Mouse (Mus musculus) kidney, embryonic 15.5 days (tissue): ENCODE results near the gene Hrc. TPM values are rescaled to one million over a fixed set of nuclear protein-coding genes. Genes with fewer than 3 reads are reported as not detected.
"Not testable (repeated sequence)": the region's sequence is repeated elsewhere in the genome, so short reads cannot be mapped to it uniquely, and the experiment has no call there.

ENCODE experiments used
- ATAC-seq: fragments of 200-750 bp; cut with Nextera tagmentation; replicated peaks from 2 replicates; pipeline ENCODE4 v1.8.0; 2017; ENCODE audit warnings: moderate TSS enrichment; ENCODE audit not compliant: low FRiP score
- H3K27ac ChIP-seq: fragments of 300-500 bp; sonication (generic); 2 replicates; pipeline ENCODE4 v1.5.1; 2015; ENCODE audit warnings: mild to moderate bottlenecking, inconsistent platforms
- H3K27me3 ChIP-seq: fragments of 300-500 bp; sonication (generic); 2 replicates; pipeline ENCODE4 v1.6.1; 2015; ENCODE audit warnings: inconsistent platforms
- H3K36me3 ChIP-seq: fragments of 300-500 bp; sonication (generic); 2 replicates; pipeline ENCODE4 v1.6.1; 2015; ENCODE audit warnings: inconsistent platforms
- H3K4me1 ChIP-seq: fragments of 300-500 bp; sonication (generic); 2 replicates; pipeline ENCODE4 v1.6.1; 2015; ENCODE audit warnings: inconsistent platforms
- H3K4me2 ChIP-seq: fragments of 300-500 bp; sonication (generic); 2 replicates; pipeline ENCODE4 v1.6.1; 2015; ENCODE audit warnings: moderate library complexity, mild to moderate bottlenecking, inconsistent platforms
- H3K4me3 ChIP-seq: fragments of 300-500 bp; sonication (generic); replicated peaks from 2 replicates; pipeline ENCODE4 v1.5.1; 2015; ENCODE audit warnings: mild to moderate bottlenecking, inconsistent platforms
- H3K9ac ChIP-seq: fragments of 300-500 bp; sonication (generic); 2 replicates; pipeline ENCODE4 v1.6.1; 2015; ENCODE audit warnings: mild to moderate bottlenecking, inconsistent platforms
- H3K9me3 ChIP-seq: fragments of 300-500 bp; sonication (generic); replicated peaks from 2 replicates; pipeline ENCODE4 v1.6.1; 2016; ENCODE audit warnings: inconsistent platforms
- WGBS: fragments of 180-500 bp; shearing (Covaris S2); methylation state at CpG from one replicate; pipeline ENCODE4 v1.1.7; 2015; ENCODE audit warnings: mixed read lengths; 5-methylcytosine and 5-hydroxymethylcytosine counted together
- polyA plus RNA-seq: library from polyadenylated mRNA; unstranded; fragments of >200 nt; fragmentation: Nextera tagmentation; extraction: Ambion mirVana; gene quantifications from 2 replicates; pipeline ENCODE4 v1.2.1, GENCODE M21; 2015

The Hrc gene
- polyA plus RNA-seq, 1 experiment from 2014 or later = 2.1 TPM

DNA sequence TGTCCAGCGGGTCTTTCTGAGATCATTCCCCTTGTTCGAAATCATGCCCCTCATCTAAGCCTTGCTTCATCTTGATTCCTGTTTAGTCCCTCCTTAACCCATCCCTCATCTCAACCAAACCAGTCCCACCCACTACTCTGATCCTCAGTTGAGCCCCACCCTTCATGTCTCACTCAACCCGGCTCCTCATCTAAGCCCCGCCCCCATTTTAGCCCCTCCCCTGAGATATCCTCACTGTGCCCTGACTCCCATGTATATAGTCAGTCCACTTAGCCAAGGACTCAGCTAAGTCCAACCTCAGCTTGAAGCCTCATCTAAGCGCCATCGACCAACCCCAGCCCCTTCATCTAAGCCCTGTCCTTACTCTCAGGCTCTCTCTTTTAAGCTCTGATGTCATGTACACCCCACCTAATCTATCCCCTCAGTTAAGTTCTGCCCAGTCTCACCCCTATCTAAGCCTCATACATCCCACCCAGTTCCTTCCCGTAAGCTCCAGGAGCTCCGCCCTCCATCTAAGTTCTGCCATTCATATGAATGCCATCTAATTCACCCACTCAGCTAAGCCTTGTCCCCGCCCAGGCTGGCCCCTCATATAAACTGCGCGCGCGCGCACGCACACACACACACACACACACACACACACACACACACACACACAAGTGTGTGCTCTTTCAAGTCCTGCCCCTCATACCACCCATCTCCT lies 20.4 kb downstream of the Hrc start:
- WGBS = 76% methylated on average over 15 of the region's 15 CpGs
- no peak overlapping the region for H3K27ac ChIP-seq
- H3K36me3 ChIP-seq = no peaks in the 10 kb centered on the region
- peaks cover 8% of the 10 kb centered on the region for H3K4me1 ChIP-seq
- H3K4me3 ChIP-seq = no peak overlapping the region
- peak overlapping the region; percentile 28; the same call in 1 of the 2 replicates for H3K4me2 ChIP-seq
- H3K9ac ChIP-seq = no peak overlapping the region
- no peak for ATAC-seq
- no peaks in the 10 kb centered on the region for H3K9me3 ChIP-seq
- peaks cover 13% of the 10 kb centered on the region for H3K27me3 ChIP-seq

DNA sequence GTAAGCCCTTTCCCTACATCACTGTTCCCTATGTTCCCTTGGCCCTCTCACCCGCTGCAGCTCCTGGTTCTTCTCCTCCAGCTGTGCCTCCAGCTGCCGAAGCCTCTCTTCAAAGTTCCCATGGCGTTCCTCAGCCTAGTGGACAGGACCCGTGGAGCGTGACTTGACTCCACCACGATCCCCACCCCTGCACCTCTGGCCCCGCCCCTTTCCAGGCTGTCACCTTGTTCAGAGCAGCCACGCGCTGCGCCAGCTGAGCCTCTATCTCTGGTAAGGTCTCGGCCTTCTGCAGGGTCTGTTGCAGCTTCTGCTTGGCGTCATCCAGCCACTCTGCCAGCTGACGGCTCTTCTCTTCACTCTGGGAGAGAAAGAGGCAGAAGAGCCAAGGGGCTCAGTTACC lies 21.0 kb downstream of the Hrc start:
- ATAC-seq = 0 out of 2 replicates have a peak, but pooled peaks have one; percentile 26
- H3K4me2 ChIP-seq = peak overlapping the region; percentile 28; the same call in 1 of the 2 replicates
- WGBS = 37% methylated on average over 13 of the region's 13 CpGs

GRCm38 (mm10) chr7:45359081-45359480 lies 24.0 kb downstream of the Hrc start:
- not testable (repeated sequence) for H3K9ac ChIP-seq, H3K4me3 ChIP-seq
- WGBS = 62% methylated on average over 11 of the region's 11 CpGs

More for the DNA sequence above, 21.0 kb downstream of the Hrc start:
- H3K4me1 ChIP-seq = peaks cover 10% of the 10 kb centered on the region
- no peaks in the 10 kb centered on the region for H3K36me3 ChIP-seq
- no peak overlapping the region for H3K27ac ChIP-seq
- H3K4me3 ChIP-seq = no peak overlapping the region
- peaks cover 19% of the 10 kb centered on the region for H3K27me3 ChIP-seq
- no peaks in the 10 kb centered on the region for H3K9me3 ChIP-seq
- H3K9ac ChIP-seq = no peak overlapping the region

GRCm38 (mm10) chr7:45360404-45361125 lies 25.5 kb downstream of the Hrc start:
- Histone ChIP-seq H3K27ac (no peak overlapping the region), H3K9me3 (no peaks in the 10 kb centered on the region), H3K4me2 (peak overlapping the region; percentile 63), H3K9ac (no peak overlapping the region), H3K36me3 (no peaks in the 10 kb centered on the region), H3K4me3 (peak overlapping the region; percentile 43), H3K27me3 (peaks cover 62% of the 10 kb centered on the region), H3K4me1 (peaks cover 27% of the 10 kb centered on the region)
- 47% methylated on average over 18 of the region's 18 CpGs for WGBS
- ATAC-seq = peak; percentile 9; the same call in 1 of the 2 replicates

More at GRCm38 (mm10) chr7:45359081-45359480, 24.0 kb downstream of the Hrc start:
- not testable (repeated sequence) for H3K36me3 ChIP-seq, H3K27ac ChIP-seq, H3K4me2 ChIP-seq, ATAC-seq, H3K9me3 ChIP-seq
- peaks cover 26% of the 10 kb centered on the region for H3K4me1 ChIP-seq
- peaks cover 49% of the 10 kb centered on the region for H3K27me3 ChIP-seq

- peak; percentile 85 for ATAC-seq
- peaks cover 70% of the 10 kb centered on the region for H3K27me3 ChIP-seq
- no peak overlapping the region for H3K27ac ChIP-seq
- H3K9ac ChIP-seq = peak overlapping the region; percentile 31
- H3K4me1 ChIP-seq = peaks cover 27% of the 10 kb centered on the region
- H3K4me3 ChIP-seq = peak overlapping the region; percentile 43
- WGBS = under 1% methylated on average over 43 of the region's 43 CpGs
- H3K4me2 ChIP-seq = peak overlapping the region; percentile 63
- H3K9me3 ChIP-seq = no peaks in the 10 kb centered on the region
- H3K36me3 ChIP-seq = no peaks in the 10 kb centered on the region
These were observed 26.2 kb downstream of the Hrc start for GRCm38 (mm10) chr7:45361243-45361804.

DNA sequence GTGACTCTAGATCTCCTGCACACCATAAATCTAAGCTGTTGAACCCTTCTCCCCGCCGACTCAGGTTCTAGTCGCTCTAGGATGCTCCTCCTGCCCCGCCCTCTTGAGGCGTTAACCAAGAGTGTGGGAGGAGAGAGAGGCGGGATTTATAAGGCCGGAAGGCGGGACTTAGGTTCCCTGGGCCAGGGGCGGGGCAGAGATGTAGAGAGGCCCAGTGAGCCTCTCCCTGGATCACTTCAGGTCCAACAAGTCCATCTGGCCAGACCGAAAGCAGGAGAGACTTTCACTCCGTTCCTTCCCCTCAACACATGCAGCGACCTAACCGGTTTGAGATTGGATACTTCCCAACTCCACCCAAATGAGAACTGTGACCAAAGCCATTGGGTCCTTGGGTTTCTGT lies 27.7 kb downstream of the Hrc start:
- ATAC-seq = no peak

GRCm38 (mm10) chr7:45363983-45364382 lies 28.9 kb downstream of the Hrc start:
- no peaks in the 10 kb centered on the region for H3K36me3 ChIP-seq
- 71% methylated on average over 2 of the region's 2 CpGs for WGBS
- peaks cover 42% of the 10 kb centered on the region for H3K4me1 ChIP-seq
- no peaks in the 10 kb centered on the region for H3K9me3 ChIP-seq
- H3K27ac ChIP-seq = no peak overlapping the region
- H3K9ac ChIP-seq = no peak overlapping the region
- H3K27me3 ChIP-seq = peaks cover 85% of the 10 kb centered on the region
- H3K4me3 ChIP-seq = no peak overlapping the region
- ATAC-seq = no peak
- H3K4me2 ChIP-seq = no peak overlapping the region

More for the DNA sequence above, 27.7 kb downstream of the Hrc start:
- Histone ChIP-seq H3K36me3 (no peaks in the 10 kb centered on the region), H3K27ac (no peak overlapping the region), H3K27me3 (peaks cover 73% of the 10 kb centered on the region), H3K9ac (no peak overlapping the region), H3K4me3 (no peak overlapping the region), H3K4me2 (0 out of 2 replicates have a peak overlapping the region, but pooled peaks have one; percentile 8), H3K4me1 (peaks cover 35% of the 10 kb centered on the region), H3K9me3 (no peaks in the 10 kb centered on the region)
- WGBS = 6% methylated on average over 13 of the region's 13 CpGs

- H3K9me3 ChIP-seq = no peaks in the 10 kb centered on the region
- peak overlapping the region; percentile 62 for H3K4me3 ChIP-seq
- H3K36me3 ChIP-seq = no peaks in the 10 kb centered on the region
- 3% methylated on average over 35 of the region's 35 CpGs for WGBS
- H3K4me2 ChIP-seq = peak overlapping the region; percentile 99
- no peak for ATAC-seq
- H3K9ac ChIP-seq = peak overlapping the region; percentile 47
- peaks cover 55% of the 10 kb centered on the region for H3K4me1 ChIP-seq
- H3K27ac ChIP-seq = no peak overlapping the region
- H3K27me3 ChIP-seq = peaks cover 80% of the 10 kb centered on the region
These were observed 30.9 kb downstream of the Hrc start for GRCm38 (mm10) chr7:45365742-45366651.

- Histone ChIP-seq H3K9ac (peak within 1 kb of the TSS; percentile 47), H3K4me3 (peak within 1 kb of the TSS; percentile 62), H3K4me1 (peaks cover 51% of the 10 kb centered on the region), H3K27me3 (peaks cover 73% of the 10 kb centered on the region), H3K36me3 (no peaks in the 10 kb centered on the region), H3K9me3 (no peaks in the 10 kb centered on the region), H3K4me2 (peak within 1 kb of the TSS; percentile 99), H3K27ac (peak within 1 kb of the TSS; percentile 64; the same call in 1 of the 2 replicates)
- ATAC-seq = peak; percentile 8; the same call in 1 of the 2 replicates
- under 1% methylated on average over 26 of the region's 26 CpGs for WGBS
These were observed 31.5 kb downstream of the Hrc start, which contains the start of gene Ppfia3 for GRCm38 (mm10) chr7:45366652-45367019. Gene Ppfia3 (minus strand): TSS chr7:45367019.

- Histone ChIP-seq H3K4me2 (peak overlapping the region; percentile 99), H3K4me3 (peak overlapping the region; percentile 62), H3K27ac (peak overlapping the region; percentile 64; the same call in 1 of the 2 replicates), H3K9ac (peak overlapping the region; percentile 47), H3K36me3 (0 out of 2 replicates have a peak, but pooled peaks cover under 1% of the 10 kb centered on the region), H3K9me3 (no peaks in the 10 kb centered on the region), H3K27me3 (peaks cover 67% of the 10 kb centered on the region), H3K4me1 (peaks cover 45% of the 10 kb centered on the region)
- peak; percentile 81 for ATAC-seq
- under 1% methylated on average over 70 of the region's 70 CpGs for WGBS
These were observed 32.2 kb downstream of the Hrc start for GRCm38 (mm10) chr7:45367020-45367880.
